Mouse (Mus musculus) myocyte (in vitro differentiated cells): ENCODE measurements around the gene Nrip2. TPM values are rescaled to one million over a fixed set of nuclear protein-coding genes. Genes with fewer than 3 reads are reported as not detected.

ENCODE experiments used
- H3K27me3 ChIP-seq: one replicate; pipeline ENCODE4 v1.6.1; 2011; ENCODE audit not compliant: control insufficient read depth, insufficient read depth, insufficient read length
- H3K36me3 ChIP-seq: one replicate; pipeline ENCODE4 v1.6.1; 2011; ENCODE audit not compliant: control insufficient read depth, insufficient read depth
- H3K4me2 ChIP-seq: one replicate; pipeline ENCODE4 v1.6.1; 2011; ENCODE audit warnings: low read depth, control low read depth
- H3K4me3 ChIP-seq: one replicate; pipeline ENCODE4 v1.5.1; 2011; ENCODE audit warnings: mild to moderate bottlenecking, control low read depth, moderate library complexity
- H3K79me2 ChIP-seq: one replicate; pipeline ENCODE4 v1.6.1; 2011; ENCODE audit not compliant: control insufficient read depth, insufficient read depth
- H3ac ChIP-seq: one replicate; pipeline ENCODE4 v1.6.1; 2011; ENCODE audit not compliant: control insufficient read depth, insufficient read length
- CEBPB ChIP-seq: IDR thresholded peaks from 2 replicates; pipeline ENCODE4 v1.6.1; 2011; ENCODE audit warnings: mild to moderate bottlenecking, moderate library complexity; ENCODE audit not compliant: poor library complexity, insufficient read depth, severe bottlenecking
- E2F4 ChIP-seq: IDR thresholded peaks from one replicate; pipeline ENCODE4 v1.6.1; 2011; ENCODE audit warnings: mild to moderate bottlenecking, control low read depth, moderate library complexity; ENCODE audit not compliant: insufficient read depth
- MAX ChIP-seq: IDR thresholded peaks from one replicate; pipeline ENCODE4 v1.6.1; 2011; ENCODE audit warnings: low read depth, mild to moderate bottlenecking, control low read depth
- MYOD1 ChIP-seq, 3 experiments: IDR thresholded peaks; one replicate each; pipeline ENCODE4 v1.6.1; 2011; ENCODE audit warnings: control low read depth in 2 of 3, low read depth in 2 of 3, mild to moderate bottlenecking in 2 of 3, moderate library complexity in 1 of 3; ENCODE audit not compliant: insufficient read length in 2 of 3, control insufficient read depth in 1 of 3
- MYOG ChIP-seq, 3 experiments: IDR thresholded peaks; one replicate each; pipeline ENCODE4 v1.6.1; 2011; ENCODE audit warnings: control low read depth in 2 of 3, low read depth in 2 of 3, mild to moderate bottlenecking in 2 of 3; ENCODE audit not compliant: insufficient read length in 2 of 3, control insufficient read depth in 1 of 3, insufficient read depth in 1 of 3
- POLR2A ChIP-seq: IDR thresholded peaks from one replicate; pipeline ENCODE4 v1.6.1; 2011; ENCODE audit warnings: low read depth, mild to moderate bottlenecking, control low read depth, moderate library complexity; ENCODE audit not compliant: insufficient read length
- POLR2AphosphoS2 ChIP-seq: IDR thresholded peaks from one replicate; pipeline ENCODE4 v1.6.1; 2011; ENCODE audit warnings: low read depth, control low read depth; ENCODE audit not compliant: insufficient read length
- REST ChIP-seq: IDR thresholded peaks from one replicate; pipeline ENCODE4 v1.6.1; 2011; ENCODE audit warnings: mild to moderate bottlenecking, control low read depth, moderate library complexity; ENCODE audit not compliant: insufficient read depth, insufficient read length
- SRF ChIP-seq: IDR thresholded peaks from one replicate; pipeline ENCODE4 v1.6.1; 2011; ENCODE audit warnings: low read depth; ENCODE audit not compliant: control insufficient read depth, insufficient read length
- TCF12 ChIP-seq: IDR thresholded peaks from one replicate; pipeline ENCODE4 v1.6.1; 2011; ENCODE audit warnings: mild to moderate bottlenecking, control low read depth; ENCODE audit not compliant: poor library complexity, insufficient read depth, severe bottlenecking
- TCF3 ChIP-seq: IDR thresholded peaks from one replicate; pipeline ENCODE4 v1.6.1; 2011; ENCODE audit warnings: low read depth, control low read depth; ENCODE audit not compliant: insufficient read length
- USF1 ChIP-seq: IDR thresholded peaks from one replicate; pipeline ENCODE4 v1.6.1; 2011; ENCODE audit warnings: low read depth, mild to moderate bottlenecking, control low read depth, moderate library complexity
- polyA plus RNA-seq: library from polyadenylated mRNA; unstranded; fragments of >200 nt; fragmentation: generic; extraction: Trizol; gene quantifications from one replicate; pipeline ENCODE4 v1.2.1, GENCODE M21; 2012; ENCODE audit warnings: missing spikeins

Gene Nrip2
- polyA plus RNA-seq, 1 experiment, result 1.1 TPM

- Histone ChIP-seq H3K36me3 (peaks cover 45% of the 10 kb centered on the region), H3K27me3 (no peaks in the 10 kb centered on the region), H3K4me3 (peak overlapping the region; percentile 88), H3ac (no peak overlapping the region), H3K4me2 (no peak overlapping the region), H3K79me2 (peaks cover 23% of the 10 kb centered on the region)
- no peak for TF ChIP-seq SRF
- TF ChIP-seq POLR2AphosphoS2, result no peak
- no peak for TF ChIP-seq MYOG (IDR thresholded peaks at IDR 0.05; ENCODE audit: control insufficient read depth in 1 of 3, insufficient read depth in 1 of 3, insufficient read length in 2 of 3, low read depth in 2 of 3)
- no peak for TF ChIP-seq TCF3
- no peak for TF ChIP-seq E2F4
- no peak for TF ChIP-seq CEBPB
- TF ChIP-seq REST, result no peak
- no peak for TF ChIP-seq MYOD1 (IDR thresholded peaks at IDR 0.05; ENCODE audit: control insufficient read depth in 1 of 3, insufficient read length in 2 of 3, low read depth in 2 of 3)
- no peak for TF ChIP-seq TCF12
- no peak for TF ChIP-seq MAX
- TF ChIP-seq USF1, result no peak
Observed at GRCm38 (mm10) chr6:128435474-128435873, 36.4 kb downstream of the Nrip2 start.

DNA sequence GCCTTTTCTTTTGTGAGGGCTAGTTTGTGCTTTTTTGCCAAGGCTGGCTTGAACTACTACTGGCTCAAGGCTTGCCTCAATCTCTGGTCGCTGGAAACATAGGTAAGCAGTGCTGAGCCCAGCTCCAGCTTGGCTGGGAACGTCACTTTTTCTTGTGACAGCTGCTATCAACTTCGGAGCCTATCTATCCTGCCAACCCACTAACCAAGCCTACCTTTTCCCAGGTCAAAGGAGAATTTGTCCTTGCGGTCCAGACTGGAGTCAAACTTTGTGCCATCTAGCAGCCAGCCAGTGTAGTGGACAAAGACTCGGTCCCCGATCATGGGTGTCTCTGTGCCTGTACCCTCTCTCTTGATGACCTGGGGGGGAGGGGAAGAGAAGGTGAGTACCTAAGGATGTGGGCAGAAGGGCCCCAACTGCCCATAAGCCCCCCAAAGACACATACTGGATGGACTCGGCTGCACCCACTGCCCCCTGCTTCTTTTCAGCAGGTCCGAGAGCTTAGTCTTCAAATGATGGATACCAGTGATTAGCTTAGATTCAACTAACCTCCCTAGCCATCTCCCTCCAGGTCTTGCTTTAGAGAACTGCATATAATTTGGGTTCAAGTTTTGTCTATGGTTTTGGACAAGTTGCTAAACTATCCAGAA, 37.4 kb downstream of the Nrip2 start:
- peak overlapping the region; percentile 88 for H3K4me3 ChIP-seq

DNA sequence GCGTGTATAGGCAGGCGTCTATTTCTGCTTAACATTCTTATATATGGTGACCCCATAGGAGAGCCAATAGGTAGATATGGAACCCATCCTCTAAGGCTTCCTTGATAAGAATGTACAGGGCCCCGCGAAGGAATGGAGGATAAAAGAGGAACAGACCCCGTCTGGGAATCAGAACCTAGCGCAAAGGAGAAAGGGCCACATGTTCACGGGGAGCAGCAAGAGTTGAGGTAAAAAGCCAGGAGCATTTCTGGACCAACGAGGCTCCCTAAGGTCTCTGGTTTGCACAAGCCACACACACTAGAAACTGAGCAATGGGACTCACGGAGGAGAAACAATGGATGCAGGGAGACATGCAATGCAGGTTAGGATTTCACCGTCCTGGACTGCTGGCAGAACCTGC, 38.2 kb downstream of the Nrip2 start:
- Histone ChIP-seq H3K79me2 (peaks cover 23% of the 10 kb centered on the region), H3K27me3 (no peaks in the 10 kb centered on the region), H3K4me2 (peak overlapping the region; percentile 81), H3K36me3 (peaks cover 30% of the 10 kb centered on the region), H3K4me3 (peak overlapping the region; percentile 88), H3ac (peak overlapping the region; percentile 84)
- TF ChIP-seq TCF12 (no peak), MAX (no peak), MYOD1 (IDR thresholded peaks at IDR 0.05; ENCODE audit: control insufficient read depth in 1 of 3, insufficient read length in 2 of 3, low read depth in 2 of 3) (no peak), E2F4 (no peak), SRF (no peak), MYOG (IDR thresholded peaks at IDR 0.05; ENCODE audit: control insufficient read depth in 1 of 3, insufficient read depth in 1 of 3, insufficient read length in 2 of 3, low read depth in 2 of 3) (no peak), CEBPB (no peak), POLR2AphosphoS2 (no peak), REST (no peak), POLR2A (no peak), TCF3 (no peak), USF1 (no peak)

More for the DNA sequence above, 37.4 kb downstream of the Nrip2 start:
- peaks cover 37% of the 10 kb centered on the region for H3K36me3 ChIP-seq
- H3ac ChIP-seq, result no peak overlapping the region
- H3K79me2 ChIP-seq, result peaks cover 23% of the 10 kb centered on the region
- TF ChIP-seq MYOD1 (IDR thresholded peaks at IDR 0.05; ENCODE audit: control insufficient read depth in 1 of 3, insufficient read length in 2 of 3, low read depth in 2 of 3), result no peak
- no peak for TF ChIP-seq TCF12
- no peak for TF ChIP-seq USF1
- TF ChIP-seq POLR2A, result no peak
- TF ChIP-seq SRF, result no peak
- TF ChIP-seq REST, result no peak
- TF ChIP-seq TCF3, result no peak
- no peak for TF ChIP-seq E2F4
- no peak for TF ChIP-seq CEBPB
- no peak for TF ChIP-seq POLR2AphosphoS2
- no peak for TF ChIP-seq MYOG (IDR thresholded peaks at IDR 0.05; ENCODE audit: control insufficient read depth in 1 of 3, insufficient read depth in 1 of 3, insufficient read length in 2 of 3, low read depth in 2 of 3)
- TF ChIP-seq MAX, result no peak
- peak overlapping the region; percentile 81 for H3K4me2 ChIP-seq
- no peaks in the 10 kb centered on the region for H3K27me3 ChIP-seq

- Histone ChIP-seq H3K4me3 (peak overlapping the region; percentile 88), H3K4me2 (peak overlapping the region; percentile 81), H3K27me3 (no peaks in the 10 kb centered on the region), H3K79me2 (peaks cover 23% of the 10 kb centered on the region), H3ac (peak overlapping the region; percentile 84), H3K36me3 (peaks cover 25% of the 10 kb centered on the region)
- TF ChIP-seq REST (no peak), MAX (no peak), MYOD1 (IDR thresholded peaks at IDR 0.05; ENCODE audit: control insufficient read depth in 1 of 3, insufficient read length in 2 of 3, low read depth in 2 of 3) (no peak), SRF (no peak)
Observed at GRCm38 (mm10) chr6:128437731-128438316, 38.7 kb downstream of the Nrip2 start.
